Mouse (Mus musculus) spleen, adult 12 weeks (tissue): Measurements from ENCODE around the gene Fam53b.

Experiments
- DNase-seq: peaks from one replicate; pipeline ENCODE4 v3.0.0; 2022; ENCODE audit warnings: low spot score

Fam53b gene

DNA sequence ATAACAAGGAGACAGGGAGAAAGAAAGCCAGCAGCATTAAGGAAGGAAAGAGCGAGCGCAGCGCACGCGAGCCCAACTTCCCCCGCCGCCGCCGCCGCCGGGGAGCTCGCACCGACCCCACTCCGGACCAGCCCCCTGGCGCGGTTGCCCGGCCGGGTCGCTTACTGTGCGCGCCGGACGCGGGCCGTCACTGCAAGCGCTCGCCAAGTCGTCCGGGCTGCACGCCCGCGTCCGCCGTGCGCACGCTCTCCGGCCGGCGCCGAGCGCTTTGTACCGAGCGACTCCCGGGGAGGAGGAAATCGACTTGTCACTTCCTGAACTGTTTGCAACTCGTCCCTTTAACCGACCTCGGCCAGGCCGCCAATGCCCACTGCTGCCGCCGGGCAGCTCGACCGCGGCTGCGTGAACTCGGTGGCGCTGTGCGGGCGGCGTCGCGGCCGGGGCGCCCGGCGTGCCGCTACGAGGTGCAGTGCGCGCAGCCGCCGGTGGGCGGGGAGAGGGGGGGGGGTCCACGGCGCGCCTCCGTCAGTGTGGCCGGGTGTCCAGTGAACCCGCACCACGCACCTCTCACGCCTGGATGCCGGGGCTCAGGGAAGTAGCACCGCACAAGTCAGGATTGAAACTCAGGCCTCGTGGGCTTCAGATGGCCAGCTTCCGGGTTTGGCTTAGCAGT is at the start of gene Fam53b:
Gene Fam53b (minus strand): TSS at position 471 of the 673 bp plus-strand sequence.
- peak; percentile 51 for DNase-seq

DNA sequence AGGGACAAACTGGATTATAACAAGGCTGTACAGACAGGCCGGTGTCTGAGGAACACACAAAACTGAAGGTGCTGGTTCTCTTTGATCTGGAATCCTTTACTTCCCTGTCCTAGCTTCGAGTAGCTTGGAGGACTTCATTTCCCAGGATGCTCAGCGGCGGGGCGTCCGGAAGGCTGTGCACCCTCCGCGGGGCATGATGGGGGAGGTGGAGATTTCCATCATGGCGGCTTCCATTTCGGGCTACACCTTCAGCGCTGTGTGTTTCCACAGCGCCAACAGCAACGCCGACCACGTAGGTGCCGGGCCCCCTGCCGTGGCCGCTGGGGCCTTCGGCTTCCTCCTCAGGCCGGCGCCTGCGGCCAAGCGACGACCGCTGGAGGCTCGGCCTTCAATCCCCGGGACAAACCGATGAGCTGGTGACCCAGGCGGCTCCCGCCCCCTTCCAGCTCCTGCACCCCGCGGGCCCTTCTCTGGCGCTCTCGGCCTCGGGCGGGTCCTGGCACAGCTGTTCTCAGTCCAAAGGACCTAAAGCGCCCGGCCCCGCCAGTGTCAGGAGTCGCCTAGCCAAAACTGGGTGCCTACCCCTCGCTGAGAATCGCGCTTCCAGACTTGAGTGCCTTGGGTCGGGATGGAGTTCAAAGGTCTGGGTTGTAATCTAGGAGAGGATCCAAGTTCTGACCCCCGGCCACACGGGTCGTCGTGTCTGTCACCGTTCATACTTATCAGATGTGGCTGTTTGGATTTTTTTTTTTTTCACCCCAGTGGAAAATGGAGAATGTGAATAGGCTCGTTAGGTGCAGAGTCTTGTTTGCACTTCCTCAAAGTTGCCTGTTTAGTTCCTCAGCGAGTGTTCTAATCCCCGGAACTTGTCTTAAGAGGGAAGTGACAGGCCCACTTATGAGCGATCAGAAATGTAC is 45.6 kb upstream of the Fam53b start, which contains the start of gene Abraxas2:
Gene Abraxas2 (plus strand): TSS at position 184 of the 917 bp plus-strand sequence.
- DNase-seq, result peak; percentile 84

DNA sequence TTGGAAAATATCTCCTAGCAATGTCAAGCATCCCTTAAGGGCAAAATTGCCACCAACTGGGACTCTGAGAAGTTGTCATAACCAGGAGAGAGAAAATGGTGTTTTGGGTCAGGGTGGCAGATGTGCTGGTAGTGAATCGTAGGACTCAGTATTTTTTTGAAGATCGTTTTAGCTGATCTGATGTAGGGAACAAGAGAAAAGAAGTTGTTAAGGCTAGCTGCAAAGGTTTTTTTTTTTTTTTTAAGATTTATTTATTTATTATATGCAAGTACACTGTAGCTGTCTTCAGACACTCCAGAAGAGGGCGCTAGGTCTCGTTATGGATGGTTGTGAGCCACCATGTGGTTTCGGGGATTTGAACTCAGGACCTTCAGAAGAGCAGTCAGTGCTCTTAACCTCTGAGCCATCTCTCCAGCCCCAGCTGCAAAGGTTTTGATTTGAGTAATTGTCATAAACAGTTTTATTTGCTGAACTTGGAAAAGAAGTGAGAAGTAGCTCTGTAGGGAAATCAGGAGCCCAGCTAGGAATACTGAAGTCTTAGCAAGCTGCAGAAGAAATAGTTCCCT is 44.4 kb upstream of the Fam53b start:
- no peak for DNase-seq

DNA sequence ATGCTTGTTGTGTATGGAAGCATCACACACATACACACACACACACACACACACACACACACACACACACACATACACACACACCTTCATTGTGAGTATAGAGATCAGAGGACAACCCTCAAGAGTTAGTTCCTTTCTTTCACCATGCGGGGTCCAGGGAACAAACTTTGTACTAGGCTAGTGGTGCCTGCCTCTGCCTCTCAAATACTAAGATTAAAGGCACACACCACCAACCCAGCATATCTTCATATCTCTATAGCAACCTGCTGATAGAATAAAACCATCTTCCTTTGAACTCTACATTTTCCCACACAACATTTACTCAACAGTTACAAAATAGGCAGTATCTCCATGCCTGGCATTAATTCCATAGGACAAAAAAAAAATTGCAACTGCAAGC is 42.4 kb upstream of the Fam53b start:
- DNase-seq, result no peak

DNA sequence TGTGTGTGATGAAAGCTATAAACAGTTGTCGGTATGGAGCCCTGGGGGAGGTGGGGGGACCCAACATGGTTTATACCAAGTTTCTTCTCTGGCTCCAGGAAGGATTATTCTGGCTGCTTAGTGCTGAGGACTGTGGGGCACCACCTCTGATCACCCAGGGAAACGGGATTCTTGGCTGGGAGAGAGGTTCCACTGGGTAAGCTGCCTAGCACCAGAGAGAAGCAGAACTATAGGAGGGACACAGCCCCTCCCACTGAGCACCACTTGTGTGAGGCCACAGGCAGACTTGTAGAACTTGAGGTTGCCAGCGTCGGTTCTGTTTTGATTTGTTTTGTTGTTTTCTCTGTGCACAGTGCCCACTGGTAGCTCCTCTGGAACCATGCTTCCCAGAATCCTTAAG is 40.3 kb upstream of the Fam53b start:
- no peak for DNase-seq

DNA sequence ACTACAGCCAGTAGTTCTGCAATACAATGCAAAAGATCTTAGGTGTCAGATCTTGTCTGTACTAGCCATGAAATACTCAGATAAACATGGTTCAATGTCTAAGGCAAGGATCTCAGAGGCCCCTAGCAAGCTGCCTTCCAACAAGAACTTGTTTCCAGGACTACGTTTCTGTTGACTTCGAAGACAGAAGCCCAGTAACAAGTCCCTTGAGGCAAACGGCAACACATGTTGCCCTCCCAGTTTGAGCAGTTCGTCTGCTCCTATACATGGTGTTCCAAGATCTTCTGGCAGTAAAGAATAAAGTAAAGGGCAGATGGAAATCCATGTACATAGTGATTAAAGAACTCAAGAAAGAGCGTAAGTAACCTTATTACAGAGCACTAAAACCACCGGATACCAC is 39.7 kb upstream of the Fam53b start:
- no peak for DNase-seq

DNA sequence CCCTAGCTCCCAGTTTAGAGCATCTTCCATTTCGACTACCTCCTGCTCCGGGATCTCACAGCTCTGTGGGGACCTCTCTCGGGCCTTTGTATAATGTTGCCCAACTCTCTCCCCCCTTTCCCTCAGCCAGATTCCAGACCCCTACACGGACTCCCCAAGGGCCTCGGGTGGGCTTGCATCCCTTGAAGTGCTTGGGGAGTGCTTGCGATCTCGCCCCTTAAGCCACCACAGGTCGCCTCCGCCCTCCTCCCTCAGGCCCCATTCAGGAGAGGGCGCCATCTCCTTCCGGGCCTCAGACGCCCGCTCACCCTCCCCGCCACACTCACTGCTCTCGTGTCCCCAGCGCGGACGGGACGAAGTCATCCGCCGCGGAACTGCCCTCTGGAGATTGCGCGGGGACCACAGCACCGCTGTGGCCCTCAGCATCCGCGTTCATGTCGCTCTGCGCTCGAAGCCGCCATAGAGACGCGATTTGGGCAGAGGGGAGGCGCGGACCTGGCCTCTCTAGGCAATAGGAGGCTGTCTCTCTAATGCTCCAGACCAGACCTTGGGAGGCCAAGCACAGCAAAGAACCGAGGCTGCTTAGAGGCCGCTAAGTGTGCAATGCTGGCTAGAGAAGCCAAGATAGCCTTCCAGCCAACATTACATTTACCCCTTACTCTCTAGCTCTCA is 38.6 kb upstream of the Fam53b start, which contains the start of gene Eef1akmt2:
Gene Eef1akmt2 (minus strand): TSS at position 501 of the 672 bp plus-strand sequence.
- DNase-seq, result peak; percentile 71

DNA sequence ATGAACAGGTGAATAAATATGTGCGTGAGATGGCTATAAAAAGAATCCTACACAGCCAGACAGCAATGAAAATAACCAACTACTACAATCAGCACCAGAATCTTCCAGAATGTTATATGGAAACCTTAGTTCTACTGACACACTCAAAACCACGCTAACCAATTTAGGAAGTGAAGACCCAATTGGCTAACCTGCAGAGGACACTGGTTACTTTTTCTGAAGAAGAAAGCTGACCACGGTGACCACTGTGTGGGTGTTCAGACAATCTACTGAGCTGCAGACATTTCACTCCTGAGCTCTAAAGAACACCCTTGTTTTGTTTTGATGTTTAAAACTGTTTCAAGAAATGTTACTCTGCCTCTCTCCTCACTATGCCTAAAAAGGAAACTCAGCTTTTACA is 29.5 kb upstream of the Fam53b start:
- no peak for DNase-seq

DNA sequence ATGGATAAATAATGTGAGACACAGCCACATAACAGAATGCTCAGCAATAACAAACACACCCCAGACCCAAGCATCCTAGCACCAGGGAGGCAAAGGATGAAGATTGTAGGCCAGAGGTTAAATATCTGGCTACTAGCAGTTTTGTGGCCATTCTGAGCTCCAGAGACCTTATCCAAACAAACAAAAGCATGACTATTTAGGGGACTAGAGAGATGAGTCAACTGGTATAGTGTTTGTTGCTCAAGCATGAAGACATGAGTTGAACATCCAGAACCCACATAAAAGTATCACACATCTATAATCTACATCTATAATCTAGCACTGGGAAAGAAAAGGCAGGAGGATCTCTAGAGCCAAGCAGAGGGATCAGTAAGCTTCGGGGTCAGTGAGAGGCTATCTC is 28.8 kb upstream of the Fam53b start:
- DNase-seq, result no peak

DNA sequence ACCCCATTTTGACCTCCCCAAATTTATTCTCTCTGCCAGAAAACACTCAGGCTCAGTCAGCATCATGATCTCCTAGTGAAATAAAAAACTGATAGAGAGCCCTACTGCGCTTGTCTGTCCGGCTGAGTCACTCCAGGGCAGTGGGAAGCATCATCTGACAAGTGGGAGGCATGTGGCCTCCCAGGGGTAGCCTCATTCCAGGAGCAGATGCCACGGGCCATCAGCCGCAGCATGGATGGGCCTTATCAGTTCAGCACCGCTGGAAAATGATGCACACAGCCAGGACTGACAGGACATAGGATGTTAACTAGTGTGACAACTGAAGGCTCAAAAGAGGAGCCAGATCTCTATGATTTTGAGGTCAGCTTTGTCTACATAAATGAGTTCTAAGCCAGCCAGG is 27.6 kb upstream of the Fam53b start:
- DNase-seq, result no peak

DNA sequence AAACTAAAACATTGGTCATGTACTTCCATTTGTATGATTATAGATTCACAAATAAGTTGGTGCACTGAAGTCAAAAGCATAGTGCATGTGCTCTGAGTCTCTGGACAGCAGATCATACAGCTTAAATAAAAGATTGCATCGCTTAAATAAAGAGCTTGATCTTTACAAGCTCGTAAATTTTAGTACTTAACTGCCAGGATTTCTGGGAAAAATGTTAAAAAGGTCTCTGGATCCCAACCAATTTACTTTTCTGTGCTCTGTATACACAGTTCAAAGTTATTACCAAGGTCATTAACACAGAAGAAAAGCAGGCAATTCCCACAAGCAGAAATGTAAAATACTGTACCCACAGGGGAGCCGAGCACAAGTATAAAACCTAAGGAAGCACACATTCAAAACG is 17.3 kb upstream of the Fam53b start:
- DNase-seq, result no peak

DNA sequence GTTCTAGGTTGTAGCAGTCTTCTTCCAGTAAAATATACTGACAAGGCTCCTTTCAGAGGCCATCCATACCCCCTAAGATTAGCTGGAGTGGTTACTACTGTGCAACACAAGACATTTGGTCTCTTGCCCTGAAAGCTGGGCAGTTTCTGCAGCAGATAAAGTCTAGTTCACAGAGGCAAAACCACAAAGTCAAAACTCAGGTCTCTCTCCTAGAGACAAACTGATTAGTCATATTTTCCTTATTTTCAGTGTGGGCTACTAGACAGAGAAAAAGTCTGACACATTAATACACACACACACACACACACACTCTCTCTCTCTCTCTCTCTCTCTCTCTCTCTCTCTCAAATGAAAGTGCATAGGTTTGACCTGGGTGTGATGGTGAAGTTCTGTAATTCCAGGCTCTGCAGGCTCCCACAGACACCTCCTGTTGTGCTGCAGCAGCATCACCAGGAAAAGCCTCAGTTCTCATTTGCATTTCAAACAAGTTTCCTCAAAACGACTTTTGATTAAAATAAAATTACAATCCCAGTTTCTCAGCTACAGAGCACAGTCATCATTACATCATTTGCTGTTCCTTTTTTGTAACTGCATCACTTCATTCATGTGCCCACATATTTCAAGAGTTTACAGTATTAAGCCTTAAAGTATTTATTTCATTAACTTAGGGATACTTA is 10.8 kb upstream of the Fam53b start:
- no peak for DNase-seq

DNA sequence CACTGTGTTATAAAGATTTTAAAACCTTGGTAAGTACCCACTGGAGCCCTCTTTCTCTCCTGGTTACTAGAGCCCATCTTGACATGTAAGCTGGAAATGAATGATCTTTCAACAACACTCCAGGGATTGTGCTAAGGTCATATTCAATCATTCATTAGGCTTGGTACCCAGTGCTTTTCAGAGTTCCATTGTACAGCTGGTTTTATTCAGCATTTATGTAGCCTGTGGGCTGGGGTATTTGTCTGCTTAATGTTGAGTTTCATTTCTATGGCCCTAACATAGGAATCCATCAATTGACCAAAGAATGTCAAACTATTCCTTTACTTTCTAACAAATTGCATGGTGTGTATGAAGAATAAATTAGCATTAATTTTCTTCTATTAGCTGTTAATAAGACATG is 10.1 kb upstream of the Fam53b start:
- DNase-seq, result no peak

DNA sequence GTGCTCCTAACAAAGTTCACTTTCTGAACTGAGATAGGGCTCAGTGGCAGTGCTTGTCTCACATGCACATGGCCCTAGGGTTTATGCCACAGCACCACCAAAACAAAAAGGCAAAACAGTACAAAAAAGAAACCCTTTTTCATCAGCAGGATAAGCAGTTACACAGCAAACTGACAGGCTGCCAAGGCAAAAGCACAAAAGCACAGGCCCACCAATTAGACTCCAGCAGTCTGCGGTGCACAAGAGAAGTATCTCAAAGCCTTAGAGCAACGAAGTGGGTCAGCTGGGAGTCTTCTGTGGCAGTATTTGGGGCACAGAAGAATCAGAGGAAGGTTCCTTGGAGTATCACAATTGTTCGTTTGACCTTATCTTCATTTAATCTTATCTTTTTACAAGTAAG is 7.0 kb upstream of the Fam53b start:
- DNase-seq, result no peak

DNA sequence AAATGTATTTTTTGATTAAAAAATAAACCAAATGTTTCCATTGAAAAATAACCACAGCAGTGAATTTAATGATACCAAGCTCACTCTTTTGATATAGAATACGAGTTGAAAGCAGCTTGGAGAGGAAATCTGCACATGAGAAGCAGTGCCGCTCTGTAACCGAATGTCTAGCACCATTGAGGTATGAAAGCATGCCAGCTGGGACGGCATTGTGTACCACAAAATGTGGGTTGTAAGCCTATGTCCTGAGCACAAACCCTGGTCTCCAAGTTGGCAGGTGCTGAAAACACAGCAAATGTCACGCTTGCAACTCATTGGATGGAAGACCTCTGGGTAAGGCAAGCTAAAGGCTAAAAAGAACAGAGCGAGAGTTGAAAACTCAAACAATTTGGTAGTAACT is 3.4 kb upstream of the Fam53b start:
- DNase-seq, result no peak

DNA sequence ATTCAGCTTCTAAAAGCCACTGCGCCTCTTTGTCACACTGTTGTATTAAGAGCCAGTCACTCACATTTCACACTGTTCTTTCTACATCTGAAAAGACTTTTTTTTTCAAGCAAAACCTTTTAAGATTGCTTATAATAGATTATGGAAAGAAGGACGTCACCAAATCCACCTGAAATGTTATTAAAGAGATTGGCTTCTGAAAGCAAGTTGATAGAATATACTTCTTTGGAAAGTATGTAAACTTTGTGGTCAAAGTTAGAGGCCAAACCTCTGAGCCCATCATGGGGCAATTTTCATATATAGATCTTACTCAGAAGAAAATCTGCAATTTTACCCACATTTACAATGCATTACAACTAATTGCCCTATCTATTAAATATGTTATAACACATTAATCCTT is 2.8 kb upstream of the Fam53b start:
- DNase-seq, result no peak

DNA sequence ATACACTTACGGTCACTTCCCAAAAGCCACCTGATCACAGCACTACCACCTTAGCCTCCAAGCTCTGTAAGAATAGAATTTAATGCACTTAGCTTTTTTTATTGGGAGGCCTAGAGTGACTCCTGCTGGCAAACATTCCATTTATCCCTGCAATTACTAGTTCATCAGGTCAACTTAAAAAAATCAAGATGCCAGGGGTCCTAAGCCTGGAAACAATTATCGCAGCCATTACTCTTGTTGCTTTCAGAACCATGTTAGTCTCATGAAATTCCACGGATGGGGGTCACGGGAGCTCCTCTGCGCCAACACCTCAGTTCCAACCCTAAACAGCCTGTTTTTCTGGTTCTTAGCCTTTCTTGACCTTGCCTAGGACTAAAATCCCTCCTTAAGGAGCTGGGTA is 1.4 kb upstream of the Fam53b start:
- no peak for DNase-seq

DNA sequence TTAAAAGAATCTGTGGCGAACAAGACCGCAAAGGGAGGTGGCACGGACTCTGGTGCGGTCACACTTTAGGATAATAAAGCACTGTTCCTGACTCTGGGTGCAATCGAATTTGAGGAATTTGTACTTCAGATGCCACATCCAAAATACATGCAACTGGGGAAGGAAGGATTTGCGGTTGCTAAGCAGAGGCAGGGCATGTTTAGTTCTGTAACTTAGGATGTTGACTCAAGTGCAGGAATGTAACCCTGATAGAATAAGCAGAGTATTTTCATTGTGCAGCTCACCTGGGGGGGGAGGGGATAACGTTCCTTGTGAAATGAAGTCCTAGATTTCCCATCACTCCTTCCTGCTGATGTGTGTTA is 384 bp upstream of the Fam53b start:
- no peak for DNase-seq

DNA sequence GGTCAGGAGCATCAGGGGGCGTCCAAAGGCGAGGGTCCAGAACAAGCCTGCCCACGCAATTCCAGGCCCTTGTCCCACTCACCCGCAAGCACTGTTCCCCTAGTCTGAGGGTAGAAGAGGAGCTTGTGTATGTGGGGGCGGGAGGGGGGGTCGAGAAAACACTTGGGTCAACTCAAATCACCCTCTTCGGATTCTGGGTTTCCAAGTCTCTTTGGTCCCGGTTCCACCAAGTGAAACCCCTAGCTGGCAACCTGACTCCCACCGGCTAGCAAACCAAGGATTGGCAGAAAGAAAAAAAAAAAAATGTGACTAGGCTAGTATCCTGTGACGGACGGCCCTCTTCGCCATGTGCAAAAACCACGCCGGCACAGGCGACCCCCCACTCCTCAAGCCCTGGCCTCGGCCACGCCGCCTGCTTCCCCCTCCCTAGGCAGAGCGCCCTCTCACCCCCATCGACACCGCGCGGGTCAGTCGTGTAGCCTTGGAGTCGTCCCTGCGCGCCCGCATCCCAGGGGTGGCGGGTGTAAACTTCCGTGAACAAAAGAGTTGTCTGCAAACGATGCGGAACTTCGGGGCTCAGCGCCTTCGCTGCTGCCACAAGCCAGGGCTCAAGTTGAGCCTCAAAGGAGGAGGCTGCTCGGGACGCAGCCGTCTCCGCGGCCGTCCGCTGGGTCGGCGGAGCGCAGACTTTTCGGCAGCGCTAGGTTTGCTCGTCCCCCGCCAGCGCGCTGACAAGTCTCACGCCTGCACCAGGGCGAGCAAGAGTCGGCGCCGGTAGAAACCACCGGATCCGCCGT is 869 bp downstream of the Fam53b start:
- peak; percentile 44 for DNase-seq

DNA sequence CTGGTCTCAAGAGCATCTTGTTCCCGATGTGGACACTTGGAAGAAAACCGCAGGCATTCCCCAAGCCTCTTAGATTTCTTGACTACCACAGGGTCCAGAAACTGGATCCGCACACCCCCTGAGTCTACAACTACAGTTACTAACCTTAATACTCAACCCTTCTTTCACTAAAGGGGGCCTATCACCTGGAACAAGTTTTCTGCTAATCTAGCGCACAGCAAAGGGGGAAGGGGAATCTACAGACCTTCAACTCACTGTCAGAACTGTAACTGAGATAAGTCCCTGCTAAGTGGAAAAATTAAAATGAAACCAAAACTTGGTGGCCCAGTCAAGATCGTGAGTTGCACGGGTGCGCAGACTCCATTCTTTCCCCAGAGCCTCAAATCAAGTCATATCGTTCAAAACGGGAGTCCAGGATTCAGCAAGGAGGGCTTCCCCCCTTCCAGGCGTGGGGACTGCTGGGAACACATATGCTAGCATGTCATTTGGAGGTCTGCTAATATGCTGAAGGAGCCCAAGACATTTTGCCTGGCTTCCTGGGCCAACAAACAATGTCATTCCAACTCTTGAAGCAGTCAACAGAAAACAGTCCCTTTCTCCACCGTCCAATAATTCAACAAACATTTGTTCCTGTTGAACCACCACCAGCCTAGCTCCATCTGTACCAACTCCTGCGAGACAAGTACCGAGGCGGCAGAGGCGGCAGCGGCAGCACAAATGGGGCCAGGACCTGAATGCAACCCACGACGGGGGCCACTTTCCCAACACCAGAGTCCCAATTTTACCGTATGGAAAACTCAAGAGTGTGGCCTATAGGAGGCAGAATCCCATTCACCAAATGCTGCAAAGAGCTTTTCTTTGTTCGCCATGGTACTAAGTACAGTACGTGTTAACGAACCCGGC is 1.7 kb downstream of the Fam53b start:
- peak; percentile 36 for DNase-seq
